Mouse (Mus musculus): ENCODE measurements around the gene Spg11. TPM values are rescaled to one million over a fixed set of nuclear protein-coding genes. Genes with fewer than 3 reads are reported as not detected.

Spg11 gene
- total RNA-seq, 2 experiments from 2014 or later = 9.8 to 11.7 TPM

DNA sequence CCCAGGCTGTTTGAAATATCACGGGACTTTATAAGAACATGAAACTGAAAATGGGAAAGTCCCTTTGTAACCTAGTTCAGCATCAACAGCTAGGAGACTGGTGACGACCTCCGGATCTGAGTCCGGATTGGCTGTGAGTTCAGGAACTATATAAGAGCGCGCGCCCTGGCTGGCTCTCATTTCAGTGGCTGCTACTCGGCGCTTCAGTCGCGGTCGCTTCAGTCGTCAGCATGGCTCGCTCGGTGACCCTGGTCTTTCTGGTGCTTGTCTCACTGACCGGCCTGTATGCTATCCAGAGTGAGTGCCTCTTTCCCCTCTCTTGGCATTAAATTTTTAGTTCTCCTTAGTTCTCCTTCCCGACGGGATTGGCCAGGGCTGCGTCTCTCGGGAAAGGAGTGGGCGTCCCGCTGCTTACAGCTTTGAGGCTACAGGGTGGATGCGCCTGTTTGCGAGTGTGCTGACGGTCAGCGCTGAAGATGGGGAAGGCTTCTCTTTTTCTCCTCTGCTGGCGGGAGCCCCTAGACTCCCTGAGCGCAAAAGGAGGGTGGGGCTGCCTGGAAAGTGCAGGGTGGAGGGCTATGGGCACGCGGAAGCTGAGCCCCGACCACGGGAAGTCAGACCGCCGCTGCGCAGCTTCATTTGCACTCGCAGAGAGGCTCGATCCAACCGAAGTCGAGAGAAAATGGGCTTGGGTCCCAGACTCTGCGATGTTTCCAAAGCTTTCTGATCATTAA, 29.5 kb upstream of the Spg11 start, which contains the start of gene B2m:
TSS of gene B2m (plus strand) at position 179 of the 734 bp plus-strand sequence.
- peak; percentile 86 for ATAC-seq (replicated peaks; ENCODE audit: low FRiP score, low TSS enrichment, poor library complexity, severe bottlenecking)

- ATAC-seq (replicated peaks; ENCODE audit: low FRiP score, low TSS enrichment, poor library complexity, severe bottlenecking) = peak; percentile 50
Measured at GRCm38 (mm10) chr2:122146687-122147086, 28.5 kb upstream of the Spg11 start.

DNA sequence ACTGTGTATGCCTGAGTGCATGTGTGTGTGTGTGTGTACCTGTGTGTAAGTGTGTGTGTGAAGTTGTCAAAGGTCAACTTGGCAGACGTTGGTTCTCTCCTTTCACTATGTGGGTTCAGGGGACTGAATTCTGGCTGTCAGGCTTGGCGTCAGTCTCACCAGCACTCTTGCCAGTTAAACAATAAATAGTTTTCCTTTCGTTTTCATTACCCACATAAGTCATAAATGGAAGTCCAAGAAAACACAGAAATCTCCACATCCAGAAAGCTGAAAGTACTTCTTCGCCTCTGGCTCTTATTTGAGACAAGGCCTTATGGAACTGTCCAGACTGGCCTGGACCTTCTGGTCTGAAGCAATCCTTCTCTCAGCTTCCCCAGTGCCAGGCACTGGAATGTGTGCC, 27.6 kb upstream of the Spg11 start:
- no peak for ATAC-seq (replicated peaks; ENCODE audit: low FRiP score, low TSS enrichment, poor library complexity, severe bottlenecking)

DNA sequence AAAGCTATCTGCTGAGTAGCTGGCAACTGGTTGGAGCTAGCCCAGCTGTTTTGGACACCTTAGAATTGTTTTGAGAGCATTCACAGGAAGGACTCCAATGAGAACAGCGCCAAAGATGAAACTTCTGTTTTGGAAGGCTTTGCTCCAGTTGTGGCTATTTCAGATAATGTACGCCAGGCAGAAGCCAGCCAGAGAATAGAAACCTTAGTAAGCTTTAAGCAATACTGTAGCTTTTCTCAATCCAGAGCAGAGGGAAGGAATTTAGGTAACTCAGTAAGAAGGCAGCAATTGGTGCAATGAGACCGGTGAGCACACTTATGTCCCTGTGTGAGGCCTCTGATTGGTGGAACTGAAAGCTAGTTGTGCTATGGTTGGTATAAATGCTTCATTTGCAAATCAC, 24.9 kb upstream of the Spg11 start:
- no peak for ATAC-seq (replicated peaks; ENCODE audit: low FRiP score, low TSS enrichment, poor library complexity, severe bottlenecking)

DNA sequence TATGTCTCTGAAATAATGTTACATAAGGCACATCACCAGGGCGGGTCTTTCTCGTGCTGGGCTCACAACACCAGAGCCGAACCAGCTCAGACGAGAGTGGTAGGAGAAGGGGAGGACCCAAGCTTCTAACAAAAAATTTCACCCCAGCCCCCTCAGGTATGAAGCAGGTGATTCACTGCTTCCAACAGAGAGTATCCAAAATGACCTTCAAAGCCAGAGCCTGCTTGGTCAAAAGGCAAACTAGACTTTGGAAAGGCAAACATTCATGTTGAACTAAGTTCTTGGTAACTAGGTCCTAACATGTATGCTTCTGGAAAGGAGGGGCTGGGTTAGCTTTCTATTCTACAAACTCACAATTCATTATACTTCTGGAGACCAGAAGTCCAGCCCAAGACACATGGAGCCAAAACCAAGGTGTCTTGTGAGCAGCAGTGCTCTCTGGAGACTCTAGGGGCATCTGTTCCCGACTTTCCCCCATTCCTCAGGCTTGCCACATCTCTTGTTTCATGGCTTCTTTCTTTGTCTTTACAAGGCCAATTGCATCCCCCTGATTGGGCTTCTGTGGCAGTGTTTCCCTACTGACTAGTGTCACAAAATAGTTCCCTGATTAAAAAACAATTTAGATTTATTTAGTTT, 23.3 kb upstream of the Spg11 start:
- 0 out of 2 replicates have a peak, but pooled peaks have one; percentile 51 for ATAC-seq (replicated peaks; ENCODE audit: low FRiP score, low TSS enrichment, poor library complexity, severe bottlenecking)

GRCm38 (mm10) chr2:122140815-122141214, 22.6 kb upstream of the Spg11 start:
- ATAC-seq (replicated peaks; ENCODE audit: low FRiP score, low TSS enrichment, poor library complexity, severe bottlenecking) = no peak

GRCm38 (mm10) chr2:122137839-122138465, 19.8 kb upstream of the Spg11 start:
- peak; percentile 99 for ATAC-seq (replicated peaks; ENCODE audit: low FRiP score, low TSS enrichment, poor library complexity, severe bottlenecking)

DNA sequence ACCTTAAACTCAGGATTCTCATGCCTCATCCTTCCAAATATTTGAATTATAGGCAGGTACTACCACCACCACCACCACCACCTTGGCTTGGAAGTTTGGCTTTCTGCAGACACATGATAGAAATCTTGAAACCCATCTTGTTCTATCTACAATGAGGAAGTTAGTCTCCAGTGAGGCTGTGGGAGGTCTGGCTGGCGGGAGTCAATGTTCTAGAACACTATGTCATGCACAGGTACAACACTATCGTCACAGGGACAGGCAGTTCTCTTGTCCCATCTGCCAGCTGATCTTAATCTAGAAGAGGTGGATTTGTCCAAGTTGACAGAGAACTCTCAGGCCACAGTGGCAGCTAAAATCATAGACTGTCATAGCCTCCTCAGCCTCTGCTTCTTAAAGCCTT, 14.4 kb upstream of the Spg11 start:
- no peak for ATAC-seq (replicated peaks; ENCODE audit: low FRiP score, low TSS enrichment, poor library complexity, severe bottlenecking)

- no peak for ATAC-seq (replicated peaks; ENCODE audit: low FRiP score, low TSS enrichment, poor library complexity, severe bottlenecking)
Measured at GRCm38 (mm10) chr2:122132078-122132477, 13.9 kb upstream of the Spg11 start.

GRCm38 (mm10) chr2:122127635-122128034, 9.4 kb upstream of the Spg11 start:
- no peak for ATAC-seq (replicated peaks; ENCODE audit: low FRiP score, low TSS enrichment, poor library complexity, severe bottlenecking)

DNA sequence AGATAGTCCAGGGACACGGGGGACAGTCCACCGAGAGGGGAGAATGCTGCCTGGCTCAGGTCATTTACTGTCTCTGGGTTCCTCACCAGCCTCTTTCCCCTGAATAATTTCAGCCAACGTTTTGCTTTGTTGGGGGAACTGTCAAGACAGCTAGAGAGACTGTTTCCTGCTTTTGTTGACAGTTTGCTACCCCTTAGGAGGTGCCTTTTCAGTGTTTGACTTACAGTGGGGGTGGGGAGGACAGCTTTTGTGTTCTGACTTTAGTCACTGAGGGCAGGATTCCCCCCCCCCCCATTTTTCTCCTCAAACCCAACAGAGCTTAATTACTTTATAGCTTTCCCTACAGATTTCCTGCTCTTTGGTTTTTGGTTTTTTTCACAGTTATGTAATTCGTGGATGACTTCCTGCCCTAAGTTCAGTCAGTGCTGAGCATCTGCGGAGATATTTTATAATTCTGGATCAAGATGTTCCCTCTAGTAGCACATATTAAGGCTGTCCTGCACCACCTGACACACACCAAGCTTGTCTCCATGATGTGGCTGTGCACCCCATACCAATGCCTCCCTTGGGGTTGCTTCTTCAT, 8.7 kb upstream of the Spg11 start:
- no peak for ATAC-seq (replicated peaks; ENCODE audit: low FRiP score, low TSS enrichment, poor library complexity, severe bottlenecking)

- ATAC-seq (replicated peaks; ENCODE audit: low FRiP score, low TSS enrichment, poor library complexity, severe bottlenecking) = peak; percentile 84
Measured at GRCm38 (mm10) chr2:122125680-122126572, 7.7 kb upstream of the Spg11 start.

- no peak for ATAC-seq (replicated peaks; ENCODE audit: low FRiP score, low TSS enrichment, poor library complexity, severe bottlenecking)
Measured at GRCm38 (mm10) chr2:122116888-122117287, 1.3 kb downstream of the Spg11 start.

- ATAC-seq (replicated peaks; ENCODE audit: low FRiP score, low TSS enrichment, poor library complexity, severe bottlenecking) = no peak
Measured at GRCm38 (mm10) chr2:122109714-122110113, 8.5 kb downstream of the Spg11 start.

DNA sequence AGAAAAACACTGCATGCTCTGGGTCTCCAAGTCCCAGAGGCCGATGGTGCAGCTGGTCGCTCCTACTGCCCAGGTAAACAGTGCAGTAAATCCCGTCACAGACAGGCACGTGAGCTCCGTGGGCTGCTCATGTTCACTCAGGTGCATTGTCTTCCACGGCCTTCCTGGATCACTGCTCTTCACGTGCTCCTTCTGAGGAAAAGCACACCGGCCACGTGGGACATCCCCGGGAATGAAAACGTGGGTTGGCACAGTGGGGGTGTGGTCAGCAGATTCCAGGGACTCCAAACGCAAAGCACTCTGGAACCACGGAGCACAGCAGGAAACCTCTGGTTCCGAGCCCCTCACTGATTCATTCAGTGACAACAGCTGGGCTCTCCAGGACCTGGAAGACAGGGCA, 10.1 kb downstream of the Spg11 start:
- no peak for ATAC-seq (replicated peaks; ENCODE audit: low FRiP score, low TSS enrichment, poor library complexity, severe bottlenecking)

- ATAC-seq (replicated peaks; ENCODE audit: low FRiP score, low TSS enrichment, poor library complexity, severe bottlenecking) = peak; percentile 88
Measured at GRCm38 (mm10) chr2:122102070-122102469, 16.1 kb downstream of the Spg11 start.

DNA sequence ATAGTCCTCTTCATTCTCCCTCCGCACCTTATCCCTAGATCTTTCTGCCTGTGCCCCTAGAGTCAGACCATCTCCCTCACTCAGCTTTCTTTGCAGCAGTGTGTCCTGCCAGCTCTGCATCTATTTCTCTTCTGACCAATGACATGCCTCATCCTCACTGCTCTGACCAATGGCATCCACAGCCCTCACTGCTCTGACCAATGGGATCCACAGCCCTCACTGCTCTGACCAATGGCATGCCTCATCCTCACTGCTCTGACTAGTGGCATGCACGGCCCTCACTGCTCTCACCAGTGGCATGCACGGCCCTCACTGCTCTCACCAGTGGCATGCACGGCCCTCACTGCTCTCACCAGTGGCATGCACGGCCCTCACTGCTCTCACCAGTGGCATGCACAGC, 20.5 kb downstream of the Spg11 start:
- peak; percentile 65; the same call in 1 of the 2 replicates for ATAC-seq (replicated peaks; ENCODE audit: low FRiP score, low TSS enrichment, poor library complexity, severe bottlenecking)

- no peak for ATAC-seq (replicated peaks; ENCODE audit: low FRiP score, low TSS enrichment, poor library complexity, severe bottlenecking)
Measured at GRCm38 (mm10) chr2:122093844-122094243, 24.3 kb downstream of the Spg11 start.

DNA sequence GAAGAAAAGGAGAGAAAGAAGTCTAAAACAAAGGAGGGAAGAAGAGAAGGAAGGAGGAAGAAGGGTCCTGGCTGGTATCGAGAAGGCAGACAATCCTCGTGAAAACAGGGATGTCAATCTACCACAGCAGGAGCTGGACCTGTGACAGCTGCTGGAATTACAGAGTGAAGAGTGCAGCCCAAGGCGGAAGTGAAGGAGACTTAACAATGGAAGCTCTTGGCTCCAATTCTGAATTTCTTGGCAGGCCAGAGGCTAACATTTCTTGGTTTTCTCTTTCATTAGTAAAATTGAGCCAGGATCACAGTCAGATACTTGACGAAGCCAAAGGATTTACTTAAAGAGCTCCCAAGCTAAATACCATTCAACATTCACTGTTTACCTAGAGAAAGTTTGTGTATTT, 31.7 kb downstream of the Spg11 start:
- no peak for ATAC-seq (replicated peaks; ENCODE audit: low FRiP score, low TSS enrichment, poor library complexity, severe bottlenecking)

Measured in megakaryocyte-erythroid progenitor cell, adult 5-6 weeks (primary cell).